Mouse (Mus musculus) megakaryocyte progenitor cell, adult 5-6 weeks (primary cell): Measurements from ENCODE around the gene Wfdc15b. TPM values are rescaled to one million over a fixed set of nuclear protein-coding genes. Genes with fewer than 3 reads are reported as not detected.

ENCODE experiments used
- ATAC-seq: replicated peaks from 2 replicates; pipeline ENCODE4 v1.8.0; 2016; ENCODE audit warnings: mild to moderate bottlenecking, moderate TSS enrichment, inconsistent platforms; ENCODE audit not compliant: poor library complexity
- total RNA-seq, 2 experiments: library from RNA; stranded (forward) in 1 of 2; stranded (reverse) in 1 of 2; fragments of 157-497, 149-512 nt in 1 of 2; fragments of 200-1000 nt in 1 of 2; gene quantifications; 2 replicates each; pipeline versions ENCODE4 v1.2.3 to v1.2.4; 2015 to 2017

Gene Wfdc15b
- total RNA-seq, 2 experiments from 2014 or later, result not detected

- no peak for ATAC-seq
These were observed 40.7 kb downstream of the Wfdc15b start for GRCm38 (mm10) chr2:164180770-164181169.

- ATAC-seq, result peak; percentile 53
These were observed 41.3 kb downstream of the Wfdc15b start for GRCm38 (mm10) chr2:164180124-164180523.

DNA sequence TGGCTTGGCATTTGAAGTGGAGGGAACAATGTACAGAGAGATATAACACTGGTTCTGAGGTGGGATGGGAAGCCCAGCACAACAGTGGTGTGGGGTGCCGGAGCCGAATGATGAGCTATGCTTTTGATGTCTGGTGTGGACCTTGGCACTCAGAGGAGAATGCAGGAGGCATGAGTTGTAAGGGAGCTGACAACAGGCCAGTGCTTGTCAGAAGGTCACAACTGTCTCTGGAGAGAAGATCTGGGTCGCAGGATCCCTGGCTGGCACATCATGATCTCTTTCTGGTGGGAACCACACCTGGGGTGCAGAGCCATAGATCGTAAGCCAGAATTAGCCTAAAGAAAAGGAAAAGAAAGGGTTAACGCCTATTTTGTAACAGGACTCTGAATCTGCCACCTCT is 43.6 kb downstream of the Wfdc15b start:
- no peak for ATAC-seq

GRCm38 (mm10) chr2:164175850-164176249 is 45.6 kb downstream of the Wfdc15b start:
- ATAC-seq, result peak; percentile 54

GRCm38 (mm10) chr2:164174649-164175395 is 46.6 kb downstream of the Wfdc15b start:
- no peak for ATAC-seq

DNA sequence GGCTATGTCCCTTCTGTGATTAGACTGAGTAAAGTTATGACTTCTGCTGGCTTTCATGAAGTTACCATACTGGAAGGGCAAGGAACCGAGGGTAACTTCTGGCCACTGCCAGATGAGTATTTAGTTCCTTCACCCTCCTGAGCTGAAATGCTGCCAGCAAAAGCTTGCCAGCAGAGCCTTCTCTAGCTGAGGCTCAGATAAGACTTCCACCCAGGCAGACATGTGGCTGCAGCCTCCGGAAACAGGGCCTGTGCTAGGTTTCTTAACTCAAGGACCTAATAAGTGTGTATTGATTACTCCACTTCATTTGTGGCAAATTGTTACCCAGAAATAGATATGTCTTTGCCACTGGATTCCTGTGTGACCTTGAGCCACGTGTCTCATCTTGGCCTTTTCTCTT is 48.1 kb downstream of the Wfdc15b start:
- peak; percentile 54 for ATAC-seq

GRCm38 (mm10) chr2:164170902-164171301 is 50.6 kb downstream of the Wfdc15b start, which contains the start of gene Kcns1:
Kcns1 (minus strand) TSS chr2:164171113.
- no peak for ATAC-seq

- ATAC-seq, result no peak
These were observed 51.1 kb downstream of the Wfdc15b start for GRCm38 (mm10) chr2:164170326-164170725.

- peak; percentile 60 for ATAC-seq
These were observed 52.9 kb downstream of the Wfdc15b start for GRCm38 (mm10) chr2:164168571-164168946.

- no peak for ATAC-seq
These were observed 53.5 kb downstream of the Wfdc15b start for GRCm38 (mm10) chr2:164167752-164168570.

DNA sequence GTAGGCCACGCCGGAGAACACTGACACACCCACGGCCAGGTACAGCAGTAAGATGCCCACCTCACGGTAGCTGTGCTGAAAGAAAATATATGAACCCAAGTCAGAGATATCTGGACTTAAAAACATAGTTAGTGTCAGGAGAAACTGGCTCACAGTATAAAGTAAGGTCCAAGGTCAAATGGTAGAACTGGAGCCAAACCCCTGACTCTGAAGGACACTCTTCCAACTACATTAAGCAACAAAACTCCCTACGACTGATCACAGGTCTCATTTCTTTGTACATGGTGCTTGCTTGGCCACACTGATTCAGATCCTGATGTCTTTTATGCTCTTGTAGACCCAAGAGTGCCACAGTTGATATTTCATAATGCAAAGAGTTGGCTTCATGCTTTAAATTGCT is 56.5 kb downstream of the Wfdc15b start:
- no peak for ATAC-seq

Other genes starting within 250 kb of the Wfdc15b start
- gene Ywhab, start 226.7 kb downstream of the Wfdc15b start, total RNA-seq (2015), result 140 and 141 TPM in 2 replicates
- 54.8 and 57.9 TPM in 2 replicates for gene Ywhab, start 226.7 kb downstream of the Wfdc15b start, total RNA-seq (2017)
- 1.0 and 2.2 TPM in 2 replicates for gene Pabpc1l, start 196.2 kb downstream of the Wfdc15b start, total RNA-seq (2015)
- gene Pabpc1l, start 196.2 kb downstream of the Wfdc15b start, total RNA-seq (2017), result 0.61 and 0.83 TPM in 2 replicates
- 152 and 189 TPM in 2 replicates for gene Stk4, start 151.3 kb downstream of the Wfdc15b start, total RNA-seq (2015)
- gene Stk4, start 151.3 kb downstream of the Wfdc15b start, total RNA-seq (2017), result 115 and 156 TPM in 2 replicates
- gene Tomm34, start 150.5 kb downstream of the Wfdc15b start, total RNA-seq (2015), result 48.0 and 55.0 TPM in 2 replicates
- 44.5 and 44.8 TPM in 2 replicates for gene Tomm34, start 150.5 kb downstream of the Wfdc15b start, total RNA-seq (2017)
- gene Kcns1, start 50.5 kb downstream of the Wfdc15b start, total RNA-seq (2015), result 0.05 TPM in 1 of 2 replicates, not detected in the other
- gene Kcns1, start 50.5 kb downstream of the Wfdc15b start, total RNA-seq (2017), result 0.08 and 0.17 TPM in 2 replicates
- not detected in 2 replicates for gene Wfdc5, start 38.9 kb downstream of the Wfdc15b start, total RNA-seq (2015)
- not detected in 2 replicates for gene Wfdc5, start 38.9 kb downstream of the Wfdc15b start, total RNA-seq (2017)
- gene Wfdc12, start 31.1 kb downstream of the Wfdc15b start, total RNA-seq (2015), result not detected in 2 replicates
- not detected in 2 replicates for gene Wfdc12, start 31.1 kb downstream of the Wfdc15b start, total RNA-seq (2017)
- not detected in 2 replicates for gene Wfdc15a, start 21.5 kb downstream of the Wfdc15b start, total RNA-seq (2015)
- not detected in 2 replicates for gene Wfdc15a, start 21.5 kb downstream of the Wfdc15b start, total RNA-seq (2017)
- not detected in 2 replicates for gene Svs2, start 16.8 kb upstream of the Wfdc15b start, total RNA-seq (2015)
- not detected in 2 replicates for gene Svs2, start 16.8 kb upstream of the Wfdc15b start, total RNA-seq (2017)
- not detected in 2 replicates for gene Svs3b, start 35.0 kb upstream of the Wfdc15b start, total RNA-seq (2015)
- gene Svs3b, start 35.0 kb upstream of the Wfdc15b start, total RNA-seq (2017), result not detected in 2 replicates
- gene Svs4, start 56.8 kb upstream of the Wfdc15b start, total RNA-seq (2015), result not detected in 2 replicates
- gene Svs4, start 56.8 kb upstream of the Wfdc15b start, total RNA-seq (2017), result not detected in 2 replicates
- not detected in 2 replicates for gene Svs3a, start 67.6 kb upstream of the Wfdc15b start, total RNA-seq (2015)
- not detected in 2 replicates for gene Svs3a, start 67.6 kb upstream of the Wfdc15b start, total RNA-seq (2017)
- not detected in 2 replicates for gene Svs6, start 95.1 kb upstream of the Wfdc15b start, total RNA-seq (2015)
- not detected in 2 replicates for gene Svs6, start 95.1 kb upstream of the Wfdc15b start, total RNA-seq (2017)
- gene Svs5, start 111.1 kb upstream of the Wfdc15b start, total RNA-seq (2015), result not detected in 2 replicates
- not detected in 2 replicates for gene Svs5, start 111.1 kb upstream of the Wfdc15b start, total RNA-seq (2017)
- gene Slpi, start 167.4 kb upstream of the Wfdc15b start, total RNA-seq (2015), result 244 and 316 TPM in 2 replicates
- gene Slpi, start 167.4 kb upstream of the Wfdc15b start, total RNA-seq (2017), result 39.7 and 71.6 TPM in 2 replicates
- gene Rbpjl, start 181.5 kb upstream of the Wfdc15b start, total RNA-seq (2015), result not detected in 2 replicates
- not detected in 2 replicates for gene Rbpjl, start 181.5 kb upstream of the Wfdc15b start, total RNA-seq (2017)
- gene Matn4, start 183.5 kb upstream of the Wfdc15b start, total RNA-seq (2015), result not detected in 2 replicates
- gene Matn4, start 183.5 kb upstream of the Wfdc15b start, total RNA-seq (2017), result not detected in 2 replicates
- not detected in 2 replicates for gene Sdc4, start 222.2 kb upstream of the Wfdc15b start, total RNA-seq (2015)
- gene Sdc4, start 222.2 kb upstream of the Wfdc15b start, total RNA-seq (2017), result 0.41 TPM in 1 of 2 replicates, not detected in the other
- 39.1 and 39.5 TPM in 2 replicates for gene Sys1, start 235.3 kb upstream of the Wfdc15b start, total RNA-seq (2015)
- gene Sys1, start 235.3 kb upstream of the Wfdc15b start, total RNA-seq (2017), result 11.2 and 20.0 TPM in 2 replicates
- not detected in 2 replicates for gene Gm20458, start 239.3 kb upstream of the Wfdc15b start, total RNA-seq (2015)
- gene Gm20458, start 239.3 kb upstream of the Wfdc15b start, total RNA-seq (2017), result not detected in 2 replicates